Mouse (Mus musculus): ENCODE results near the gene Bckdk. TPM values are rescaled to one million over a fixed set of nuclear protein-coding genes. Genes with fewer than 3 reads are reported as not detected.

Gene Bckdk
- 39.1 TPM for polyA plus RNA-seq (2017; shearing (Covaris generic))

GRCm38 (mm10) chr7:127903971-127904796, at the start of gene Bckdk:
Gene Bckdk (plus strand): TSS chr7:127904082.

GRCm38 (mm10) chr7:127876041-127876466, 27.8 kb upstream of the Bckdk start, which contains the start of gene Zfp646:
Gene Zfp646 (plus strand): TSS chr7:127876221.

GRCm38 (mm10) chr7:127876467-127877348, 27.2 kb upstream of the Bckdk start, which contains the start of gene Zfp668:
Gene Zfp668 (minus strand): TSS chr7:127876828.

GRCm38 (mm10) chr7:127890798-127891197, 13.1 kb upstream of the Bckdk start, which contains the start of gene Prss53:
Gene Prss53 (minus strand): TSS chr7:127890970.

GRCm38 (mm10) chr7:127895442-127895841, 8.4 kb upstream of the Bckdk start, which contains the start of the genes Gm21974 and Vkorc1:
Gene Gm21974 (minus strand): TSS chr7:127895454.
Gene Vkorc1 (minus strand): TSS chr7:127895617.

GRCm38 (mm10) chr7:127912190-127912871, 8.4 kb downstream of the Bckdk start, which contains the start of gene Kat8:
Gene Kat8 (plus strand): TSS chr7:127912516.

GRCm38 (mm10) chr7:127929923-127930322, 26.0 kb downstream of the Bckdk start, which contains the start of gene Prss8:
Gene Prss8 (minus strand): TSS chr7:127930104.

GRCm38 (mm10) chr7:127946470-127947023, 42.7 kb downstream of the Bckdk start, which contains the start of gene Prss36:
Gene Prss36 (minus strand): TSS chr7:127946725.

Other genes with a start within 250 kb of the Bckdk start
- gene Bcl7c, start 195.1 kb upstream of the Bckdk start, polyA plus RNA-seq (2017; shearing (Covaris generic)), result 49.0 TPM
- gene Ctf1, start 191.3 kb upstream of the Bckdk start, polyA plus RNA-seq (2017; shearing (Covaris generic)), result not detected
- not detected for gene Ctf2, start 171.9 kb upstream of the Bckdk start, polyA plus RNA-seq (2017; shearing (Covaris generic))
- gene Fbxl19, start 159.5 kb upstream of the Bckdk start, polyA plus RNA-seq (2017; shearing (Covaris generic)), result 0.77 TPM
- gene Orai3, start 134.3 kb upstream of the Bckdk start, polyA plus RNA-seq (2017; shearing (Covaris generic)), result 12.5 TPM
- 5.9 TPM for gene Setd1a, start 127.4 kb upstream of the Bckdk start, polyA plus RNA-seq (2017; shearing (Covaris generic))
- gene Gm49388, start 118.5 kb upstream of the Bckdk start, polyA plus RNA-seq (2017; shearing (Covaris generic)), result not detected
- not detected for gene Hsd3b7, start 103.5 kb upstream of the Bckdk start, polyA plus RNA-seq (2017; shearing (Covaris generic))
- gene Stx4a, start 79.8 kb upstream of the Bckdk start, polyA plus RNA-seq (2017; shearing (Covaris generic)), result 95.9 TPM
- gene Stx1b, start 79.5 kb upstream of the Bckdk start, polyA plus RNA-seq (2017; shearing (Covaris generic)), result 0.51 TPM
- 23.9 TPM for gene Zfp646, start 27.9 kb upstream of the Bckdk start, polyA plus RNA-seq (2017; shearing (Covaris generic))
- 8.3 TPM for gene Zfp668, start 27.3 kb upstream of the Bckdk start, polyA plus RNA-seq (2017; shearing (Covaris generic))
- 0.23 TPM for gene Prss53, start 13.1 kb upstream of the Bckdk start, polyA plus RNA-seq (2017; shearing (Covaris generic))
- not detected for gene Gm21974, start 8.6 kb upstream of the Bckdk start, polyA plus RNA-seq (2017; shearing (Covaris generic))
- gene Vkorc1, start 8.5 kb upstream of the Bckdk start, polyA plus RNA-seq (2017; shearing (Covaris generic)), result 48.9 TPM
- 30.1 TPM for gene Kat8, start 8.4 kb downstream of the Bckdk start, polyA plus RNA-seq (2017; shearing (Covaris generic))
- gene Prss8, start 26.0 kb downstream of the Bckdk start, polyA plus RNA-seq (2017; shearing (Covaris generic)), result 0.33 TPM
- gene Prss36, start 42.6 kb downstream of the Bckdk start, polyA plus RNA-seq (2017; shearing (Covaris generic)), result 1.1 TPM
- gene Fus, start 63.4 kb downstream of the Bckdk start, polyA plus RNA-seq (2017; shearing (Covaris generic)), result 170 TPM
- 98.6 TPM for gene Pycard, start 89.8 kb downstream of the Bckdk start, polyA plus RNA-seq (2017; shearing (Covaris generic))
- gene Trim72, start 99.9 kb downstream of the Bckdk start, polyA plus RNA-seq (2017; shearing (Covaris generic)), result not detected
- 0.99 TPM for gene Itgam, start 158.6 kb downstream of the Bckdk start, polyA plus RNA-seq (2017; shearing (Covaris generic))
- gene Gm49368, start 158.6 kb downstream of the Bckdk start, polyA plus RNA-seq (2017; shearing (Covaris generic)), result not detected
- gene Itgax, start 225.5 kb downstream of the Bckdk start, polyA plus RNA-seq (2017; shearing (Covaris generic)), result 0.72 TPM

All from effector memory CD4-positive, alpha-beta T cell, adult 7 months (primary cell).